Comparison of ENCODE assay signal across 8 mouse cellular contexts in genomic region chr15:78978875-78979274, GRCm38 (mm10). TPM values are rescaled to one million over a fixed set of nuclear protein-coding genes. Genes with fewer than 3 reads are reported as not detected.
DNase-seq lines count a peak whose midpoint lies in the region; ATAC-seq and TF ChIP-seq lines count a peak whose summit lies in the region.

No protein-coding gene starts in this region.

- H3K36me3 ChIP-seq in hindbrain, embryonic 11.5 days (ENCODE audit: control insufficient read depth, insufficient read depth, low read length), result no peaks in the 10 kb centered on the region
- no peaks in the 10 kb centered on the region for H3K36me3 ChIP-seq in hindbrain, embryonic 16.5 days (ENCODE audit: control insufficient read depth, insufficient read depth, low read length)
- H3K36me3 ChIP-seq in embryonic facial prominence, embryonic 14.5 days (ENCODE audit: control insufficient read depth, insufficient read depth, low read length), result no peaks in the 10 kb centered on the region
- H3K36me3 ChIP-seq in limb, embryonic 13.5 days, result 0 out of 2 replicates have a peak, but pooled peaks cover 3% of the 10 kb centered on the region
- H3K36me3 ChIP-seq in midbrain, embryonic 14.5 days (ENCODE audit: control insufficient read depth, insufficient read depth, low read length), result peaks cover 11% of the 10 kb centered on the region
- no peaks in the 10 kb centered on the region for H3K36me3 ChIP-seq in thymus, adult 2 months (ENCODE audit: control insufficient read depth, insufficient read depth, low read length)

- peaks cover 2% of the 10 kb centered on the region; the same call in 1 of the 2 replicates for H3K4me1 ChIP-seq in hindbrain, embryonic 11.5 days (replicated peaks; ENCODE audit: control insufficient read depth, insufficient read depth, low read length)
- peaks cover 9% of the 10 kb centered on the region for H3K4me1 ChIP-seq in hindbrain, embryonic 16.5 days (ENCODE audit: control insufficient read depth, insufficient read depth, low read depth, low read length)
- peaks cover 23% of the 10 kb centered on the region for H3K4me1 ChIP-seq in embryonic facial prominence, embryonic 14.5 days (ENCODE audit: control insufficient read depth, insufficient read depth, low read length)
- H3K4me1 ChIP-seq in limb, embryonic 13.5 days, result peaks cover 38% of the 10 kb centered on the region
- H3K4me1 ChIP-seq in midbrain, embryonic 14.5 days (ENCODE audit: control insufficient read depth, insufficient read depth, low read length), result peaks cover 15% of the 10 kb centered on the region
- H3K4me1 ChIP-seq in thymus, adult 2 months (replicated peaks; ENCODE audit: control insufficient read depth, insufficient read depth, low read length), result peaks cover 10% of the 10 kb centered on the region

- H3K9ac ChIP-seq in hindbrain, embryonic 11.5 days (ENCODE audit: low read depth, low read length), result no peak overlapping the region
- no peak overlapping the region for H3K9ac ChIP-seq in hindbrain, embryonic 16.5 days (ENCODE audit: low read depth, low read length)
- peak overlapping the region; percentile 53 for H3K9ac ChIP-seq in embryonic facial prominence, embryonic 14.5 days (ENCODE audit: low read depth, low read length)
- peak overlapping the region; percentile 55 for H3K9ac ChIP-seq in limb, embryonic 13.5 days
- H3K9ac ChIP-seq in midbrain, embryonic 14.5 days (replicated peaks; ENCODE audit: low read length), result no peak overlapping the region

- 46% methylated on average over 4 of the region's 4 CpGs for WGBS in hindbrain, embryonic 11.5 days
- 31% methylated on average over 4 of the region's 4 CpGs for WGBS in hindbrain, embryonic 16.5 days
- 11% methylated on average over 4 of the region's 4 CpGs for WGBS in embryonic facial prominence, embryonic 14.5 days
- 1% methylated on average over 4 of the region's 4 CpGs for WGBS in limb, embryonic 13.5 days
- 43% methylated on average over 4 of the region's 4 CpGs for WGBS in midbrain, embryonic 14.5 days
- 30% methylated on average over 4 of the region's 4 CpGs for WGBS in thymus, adult 2 months

- no peak overlapping the region for H3K4me3 ChIP-seq in hindbrain, embryonic 11.5 days (ENCODE audit: low read depth, low read length)
- no peak overlapping the region for H3K4me3 ChIP-seq in hindbrain, embryonic 16.5 days (ENCODE audit: low read length)
- no peak overlapping the region for H3K4me3 ChIP-seq in embryonic facial prominence, embryonic 14.5 days (ENCODE audit: low read depth, low read length)
- H3K4me3 ChIP-seq in limb, embryonic 13.5 days, result no peak overlapping the region
- H3K4me3 ChIP-seq in midbrain, embryonic 14.5 days (replicated peaks; ENCODE audit: low read depth, low read length), result no peak overlapping the region
- H3K4me3 ChIP-seq in thymus, adult 2 months (ENCODE audit: control insufficient read depth, insufficient read depth, low read length), result no peak overlapping the region

- no peak for TF ChIP-seq POLR2A in thymus, adult 2 months (IDR thresholded peaks at IDR 0.05; ENCODE audit: control insufficient read depth, extremely low read depth, insufficient read depth, low read length, poor library complexity)

- peak; percentile 46 for DNase-seq in hindbrain, embryonic 11.5 days (ENCODE audit: low spot score)
- peak; percentile 94 for DNase-seq in embryonic facial prominence, embryonic 14.5 days (ENCODE audit: low spot score)
- peak; percentile 88 to 91 for DNase-seq in heart, postnatal 14 days
- peak; percentile 52 for DNase-seq in midbrain, embryonic 14.5 days
- DNase-seq in frontal cortex, postnatal 14 days (ENCODE audit: low spot score in 2 of 2), result no peak
- no peak for DNase-seq in thymus, adult 2 months

- H3K27ac ChIP-seq in hindbrain, embryonic 11.5 days (ENCODE audit: low read depth, low read length), result no peak overlapping the region
- H3K27ac ChIP-seq in hindbrain, embryonic 16.5 days (ENCODE audit: low read depth, low read length), result no peak overlapping the region
- peak overlapping the region; percentile 81 for H3K27ac ChIP-seq in embryonic facial prominence, embryonic 14.5 days (replicated peaks; ENCODE audit: low read depth, low read length)
- H3K27ac ChIP-seq in limb, embryonic 13.5 days, result peak overlapping the region; percentile 85
- no peak overlapping the region for H3K27ac ChIP-seq in midbrain, embryonic 14.5 days (replicated peaks; ENCODE audit: low read depth, low read length)
- H3K27ac ChIP-seq in thymus, adult 2 months (ENCODE audit: control insufficient read depth, insufficient read depth, low read length), result no peak overlapping the region

- H3K9me3 ChIP-seq in hindbrain, embryonic 11.5 days (ENCODE audit: control insufficient read depth, low read length), result no peaks in the 10 kb centered on the region
- no peaks in the 10 kb centered on the region for H3K9me3 ChIP-seq in hindbrain, embryonic 16.5 days (ENCODE audit: control insufficient read depth, low read length)
- H3K9me3 ChIP-seq in embryonic facial prominence, embryonic 14.5 days (ENCODE audit: control insufficient read depth, low read length), result no peaks in the 10 kb centered on the region
- H3K9me3 ChIP-seq in limb, embryonic 13.5 days, result no peaks in the 10 kb centered on the region
- no peaks in the 10 kb centered on the region for H3K9me3 ChIP-seq in midbrain, embryonic 14.5 days (ENCODE audit: control insufficient read depth, low read length)

- no peak for TF ChIP-seq CTCF in thymus, adult 2 months (IDR thresholded peaks at IDR 0.05; ENCODE audit: borderline replicate concordance, control insufficient read depth, extremely low read depth, insufficient read depth, low read length, poor library complexity)

- no peaks in the 10 kb centered on the region for H3K27me3 ChIP-seq in hindbrain, embryonic 11.5 days (ENCODE audit: control insufficient read depth, insufficient read depth, low read length)
- 0 out of 2 replicates have a peak, but pooled peaks cover 2% of the 10 kb centered on the region for H3K27me3 ChIP-seq in hindbrain, embryonic 16.5 days (replicated peaks; ENCODE audit: control insufficient read depth, insufficient read depth, low read length)
- no peaks in the 10 kb centered on the region for H3K27me3 ChIP-seq in embryonic facial prominence, embryonic 14.5 days (replicated peaks; ENCODE audit: control insufficient read depth, insufficient read depth, low read length)
- no peaks in the 10 kb centered on the region for H3K27me3 ChIP-seq in limb, embryonic 13.5 days
- no peaks in the 10 kb centered on the region for H3K27me3 ChIP-seq in midbrain, embryonic 14.5 days (ENCODE audit: control insufficient read depth, insufficient read depth, low read length)
- H3K27me3 ChIP-seq in thymus, adult 2 months (ENCODE audit: control insufficient read depth, insufficient read depth, low read length), result no peaks in the 10 kb centered on the region

- no peak for ATAC-seq in hindbrain, embryonic 11.5 days (ENCODE audit: low FRiP score)
- no peak for ATAC-seq in hindbrain, embryonic 16.5 days
- peak; percentile 58 for ATAC-seq in embryonic facial prominence, embryonic 14.5 days (ENCODE audit: low read depth)
- peak; percentile 22; the same call in 1 of the 2 replicates for ATAC-seq in limb, embryonic 13.5 days (ENCODE audit: low FRiP score, low read depth)
- ATAC-seq in midbrain, embryonic 14.5 days (ENCODE audit: low FRiP score, low TSS enrichment), result no peak

- H3K4me2 ChIP-seq in hindbrain, embryonic 11.5 days (replicated peaks; ENCODE audit: low read depth, low read length), result no peak overlapping the region
- no peak overlapping the region for H3K4me2 ChIP-seq in hindbrain, embryonic 16.5 days (ENCODE audit: low read length)
- H3K4me2 ChIP-seq in embryonic facial prominence, embryonic 14.5 days (ENCODE audit: low read depth, low read length), result peak overlapping the region; percentile 23
- peak overlapping the region; percentile 37 for H3K4me2 ChIP-seq in limb, embryonic 13.5 days (replicated peaks)
- H3K4me2 ChIP-seq in midbrain, embryonic 14.5 days (ENCODE audit: low read length), result no peak overlapping the region

- intact Hi-C loops in heart, postnatal 14 days (cut with DNase I), result no loop called here

RNA-seq across cellular contexts. Expression of gene Triobp, which starts 31.4 kb away (rescaled TPM):
- 38.1 and 45.4 TPM in 2 replicates for polyA plus RNA-seq in hindbrain, embryonic 11.5 days (2014; fragmentation: Nextera tagmentation; extraction: Ambion mirVana)
- 36.1 and 40.4 TPM in 2 replicates for polyA plus RNA-seq in hindbrain, embryonic 16.5 days (2015; fragmentation: Nextera tagmentation; extraction: Ambion mirVana)
- 46.2 and 47.4 TPM in 2 replicates for polyA plus RNA-seq in embryonic facial prominence, embryonic 14.5 days (2014; fragmentation: Nextera tagmentation; extraction: Ambion mirVana)
- total RNA-seq in heart, postnatal 14 days (2021), result 10 to 100 TPM; 44.6 to 49.6 TPM
- 42.0 and 50.2 TPM in 2 replicates for polyA plus RNA-seq in limb, embryonic 13.5 days (2015; fragmentation: Nextera tagmentation; extraction: Ambion mirVana)
- polyA plus RNA-seq in midbrain, embryonic 14.5 days (2014; fragmentation: Nextera tagmentation; extraction: Ambion mirVana), result 42.5 and 46.5 TPM in 2 replicates
- 52.2 and 70.7 TPM in 2 replicates for polyA plus RNA-seq in thymus, adult 2 months (2012; rRNA removed)

RNA-seq across cellular contexts. Expression of gene Nol12, which starts 44.1 kb away (rescaled TPM):
- 61.1 and 64.4 TPM in 2 replicates for polyA plus RNA-seq in hindbrain, embryonic 11.5 days (2014; fragmentation: Nextera tagmentation; extraction: Ambion mirVana)
- polyA plus RNA-seq in hindbrain, embryonic 16.5 days (2015; fragmentation: Nextera tagmentation; extraction: Ambion mirVana), result 63.6 and 68.1 TPM in 2 replicates
- 51.1 and 54.3 TPM in 2 replicates for polyA plus RNA-seq in embryonic facial prominence, embryonic 14.5 days (2014; fragmentation: Nextera tagmentation; extraction: Ambion mirVana)
- total RNA-seq in heart, postnatal 14 days (2021), result 10 to 100 TPM; 13.6 to 14.3 TPM
- polyA plus RNA-seq in limb, embryonic 13.5 days (2015; fragmentation: Nextera tagmentation; extraction: Ambion mirVana), result 55.7 and 60.0 TPM in 2 replicates
- polyA plus RNA-seq in midbrain, embryonic 14.5 days (2014; fragmentation: Nextera tagmentation; extraction: Ambion mirVana), result 61.0 and 70.8 TPM in 2 replicates
- polyA plus RNA-seq in thymus, adult 2 months (2012; rRNA removed), result 26.8 and 27.9 TPM in 2 replicates

RNA-seq across cellular contexts. Expression of gene H1f0, which starts 49.4 kb away (rescaled TPM):
- polyA plus RNA-seq in hindbrain, embryonic 11.5 days (2014; fragmentation: Nextera tagmentation; extraction: Ambion mirVana), result 154 and 306 TPM in 2 replicates
- 200 and 206 TPM in 2 replicates for polyA plus RNA-seq in hindbrain, embryonic 16.5 days (2015; fragmentation: Nextera tagmentation; extraction: Ambion mirVana)
- polyA plus RNA-seq in embryonic facial prominence, embryonic 14.5 days (2014; fragmentation: Nextera tagmentation; extraction: Ambion mirVana), result 168 and 202 TPM in 2 replicates
- total RNA-seq in heart, postnatal 14 days (2021), result 100 to 1,000 TPM; 104 to 128 TPM
- polyA plus RNA-seq in limb, embryonic 13.5 days (2015; fragmentation: Nextera tagmentation; extraction: Ambion mirVana), result 558 and 589 TPM in 2 replicates
- 94.4 and 154 TPM in 2 replicates for polyA plus RNA-seq in midbrain, embryonic 14.5 days (2014; fragmentation: Nextera tagmentation; extraction: Ambion mirVana)
- polyA plus RNA-seq in thymus, adult 2 months (2012; rRNA removed), result 35.7 and 52.0 TPM in 2 replicates

RNA-seq across cellular contexts. Expression of gene Lgals1, which starts 52.4 kb away (rescaled TPM):
- polyA plus RNA-seq in hindbrain, embryonic 11.5 days (2014; fragmentation: Nextera tagmentation; extraction: Ambion mirVana), result 390 and 438 TPM in 2 replicates
- polyA plus RNA-seq in hindbrain, embryonic 16.5 days (2015; fragmentation: Nextera tagmentation; extraction: Ambion mirVana), result 105 and 169 TPM in 2 replicates
- polyA plus RNA-seq in embryonic facial prominence, embryonic 14.5 days (2014; fragmentation: Nextera tagmentation; extraction: Ambion mirVana), result 2,628 and 2,877 TPM in 2 replicates
- total RNA-seq in heart, postnatal 14 days (2021), result 100 to 1,000 TPM; 236 to 276 TPM
- 1,866 and 1,947 TPM in 2 replicates for polyA plus RNA-seq in limb, embryonic 13.5 days (2015; fragmentation: Nextera tagmentation; extraction: Ambion mirVana)
- 13.8 and 101 TPM in 2 replicates for polyA plus RNA-seq in midbrain, embryonic 14.5 days (2014; fragmentation: Nextera tagmentation; extraction: Ambion mirVana)
- polyA plus RNA-seq in thymus, adult 2 months (2012; rRNA removed), result 359 and 428 TPM in 2 replicates

Comparison
In these comparisons a context has a peak if more than half of its experiments do, and no peak if none do; other contexts are left out.
1. ATAC-seq: peak in embryonic facial prominence, embryonic 14.5 days (single experiment) and limb, embryonic 13.5 days (single experiment); none in hindbrain, embryonic 11.5 days (single experiment), hindbrain, embryonic 16.5 days (single experiment) and midbrain, embryonic 14.5 days (single experiment).
2. DNase-seq: peak in hindbrain, embryonic 11.5 days (single experiment), embryonic facial prominence, embryonic 14.5 days (single experiment), heart, postnatal 14 days (2 of 2) and midbrain, embryonic 14.5 days (single experiment); none in frontal cortex, postnatal 14 days (0 of 2) and thymus, adult 2 months (single experiment).
3. H3K27ac ChIP-seq: peak in embryonic facial prominence, embryonic 14.5 days (single experiment) and limb, embryonic 13.5 days (single experiment); none in hindbrain, embryonic 11.5 days (single experiment), hindbrain, embryonic 16.5 days (single experiment), midbrain, embryonic 14.5 days (single experiment) and thymus, adult 2 months (single experiment).
4. H3K4me2 ChIP-seq: peak in embryonic facial prominence, embryonic 14.5 days (single experiment) and limb, embryonic 13.5 days (single experiment); none in hindbrain, embryonic 11.5 days (single experiment), hindbrain, embryonic 16.5 days (single experiment) and midbrain, embryonic 14.5 days (single experiment).
5. H3K9ac ChIP-seq: peak in embryonic facial prominence, embryonic 14.5 days (single experiment) and limb, embryonic 13.5 days (single experiment); none in hindbrain, embryonic 11.5 days (single experiment), hindbrain, embryonic 16.5 days (single experiment) and midbrain, embryonic 14.5 days (single experiment).